Mouse (Mus musculus): ENCODE data around the gene A830018L16Rik. TPM values are rescaled to one million over a fixed set of nuclear protein-coding genes. Genes with fewer than 3 reads are reported as not detected.

The A830018L16Rik gene
- polyA plus RNA-seq, 1 experiment from 2014 or later, result 6.2 TPM

DNA sequence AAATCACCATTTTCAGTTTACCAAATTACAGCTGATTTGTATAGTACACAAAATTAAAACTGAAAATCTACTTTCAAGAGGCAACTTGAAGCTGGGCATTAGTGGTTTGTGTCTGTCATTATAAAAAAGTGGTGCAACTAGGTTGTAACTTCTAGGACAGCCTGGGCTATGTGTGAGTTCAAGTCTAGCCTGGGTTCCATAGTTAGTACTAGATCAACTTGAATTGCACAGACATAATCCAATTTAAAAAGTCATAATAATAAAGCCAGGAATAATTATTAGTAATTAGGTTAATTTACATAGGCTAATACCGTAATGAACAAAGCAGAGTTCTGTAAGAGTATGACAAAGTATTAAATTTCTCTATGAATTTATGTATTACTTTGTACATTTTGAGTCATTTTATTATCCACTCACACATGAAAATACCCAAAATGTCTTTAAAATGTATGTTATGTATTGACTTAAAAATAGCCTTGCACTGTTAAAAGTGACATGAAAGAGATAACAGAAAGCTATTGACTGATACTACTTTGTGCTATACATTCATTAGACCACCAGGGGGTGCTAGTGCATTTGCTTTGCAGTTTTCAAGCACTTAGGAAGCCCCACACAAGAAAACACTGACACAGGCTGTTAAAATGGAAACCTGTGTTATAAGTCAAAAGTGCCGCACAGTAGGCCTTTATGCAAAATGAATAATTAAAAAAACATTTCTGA is 243.6 kb downstream of the A830018L16Rik start:
- Histone ChIP-seq H3K36me3 (no peaks in the 10 kb centered on the region), H3K9me3 (no peaks in the 10 kb centered on the region), H3K4me3 (no peak overlapping the region), H3K4me1 (0 out of 2 replicates have a peak, but pooled peaks cover 4% of the 10 kb centered on the region), H3K4me2 (replicated peaks) (no peak overlapping the region), H3K27ac (no peak overlapping the region), H3K9ac (no peak overlapping the region), H3K27me3 (no peaks in the 10 kb centered on the region)
- no peak for ATAC-seq (ENCODE audit: insufficient number of reproducible peaks, insufficient read depth, low FRiP score, low TSS enrichment)
- 54% methylated on average over 2 of the region's 2 CpGs for WGBS

- ATAC-seq (ENCODE audit: insufficient number of reproducible peaks, insufficient read depth, low FRiP score, low TSS enrichment), result no peak
- Histone ChIP-seq H3K9me3 (no peaks in the 10 kb centered on the region), H3K27me3 (no peaks in the 10 kb centered on the region), H3K27ac (peak overlapping the region; percentile 41; the same call in 1 of the 2 replicates), H3K36me3 (no peaks in the 10 kb centered on the region), H3K4me1 (0 out of 2 replicates have a peak, but pooled peaks cover 4% of the 10 kb centered on the region), H3K4me2 (replicated peaks) (no peak overlapping the region), H3K9ac (no peak overlapping the region), H3K4me3 (no peak overlapping the region)
- WGBS, result 19% methylated on average over 3 of the region's 3 CpGs
Measured at GRCm38 (mm10) chr1:11658061-11658625, 244.2 kb downstream of the A830018L16Rik start.

DNA sequence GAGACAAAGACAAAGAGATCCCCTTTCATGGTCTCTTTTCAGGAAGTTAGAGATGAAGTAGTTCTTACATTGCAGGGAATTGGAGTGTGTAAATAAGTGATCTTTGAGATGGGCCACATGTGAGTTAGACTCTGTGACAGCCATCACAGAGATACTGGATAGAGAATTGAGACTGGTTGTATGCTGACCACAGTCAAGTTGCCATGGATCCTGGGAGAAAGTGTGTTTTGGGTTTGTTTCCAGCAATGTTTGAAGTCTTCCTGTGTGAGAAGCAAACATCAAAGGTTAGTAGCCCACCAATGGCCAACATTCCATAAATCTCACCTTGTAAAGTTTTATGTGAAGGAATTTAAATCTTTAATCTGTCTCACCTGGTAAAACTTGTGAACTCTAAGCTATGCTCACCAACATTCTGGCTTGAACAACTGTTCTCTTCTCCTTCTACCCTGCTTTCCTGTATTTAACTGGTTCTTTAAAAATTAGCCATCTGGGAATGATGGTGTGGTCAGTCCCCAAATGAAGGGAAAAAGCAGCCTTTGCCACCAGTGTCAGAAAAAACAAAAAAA is 330.9 kb downstream of the A830018L16Rik start:
- H3K4me1 ChIP-seq, result no peaks in the 10 kb centered on the region
- H3K27me3 ChIP-seq, result no peaks in the 10 kb centered on the region
- H3K27ac ChIP-seq, result no peak overlapping the region
- no peak overlapping the region for H3K4me3 ChIP-seq
- H3K9me3 ChIP-seq, result no peaks in the 10 kb centered on the region
- H3K36me3 ChIP-seq, result no peaks in the 10 kb centered on the region
- no peak overlapping the region for H3K4me2 ChIP-seq (replicated peaks)
- ATAC-seq (ENCODE audit: insufficient number of reproducible peaks, insufficient read depth, low FRiP score, low TSS enrichment), result no peak
- H3K9ac ChIP-seq, result no peak overlapping the region

DNA sequence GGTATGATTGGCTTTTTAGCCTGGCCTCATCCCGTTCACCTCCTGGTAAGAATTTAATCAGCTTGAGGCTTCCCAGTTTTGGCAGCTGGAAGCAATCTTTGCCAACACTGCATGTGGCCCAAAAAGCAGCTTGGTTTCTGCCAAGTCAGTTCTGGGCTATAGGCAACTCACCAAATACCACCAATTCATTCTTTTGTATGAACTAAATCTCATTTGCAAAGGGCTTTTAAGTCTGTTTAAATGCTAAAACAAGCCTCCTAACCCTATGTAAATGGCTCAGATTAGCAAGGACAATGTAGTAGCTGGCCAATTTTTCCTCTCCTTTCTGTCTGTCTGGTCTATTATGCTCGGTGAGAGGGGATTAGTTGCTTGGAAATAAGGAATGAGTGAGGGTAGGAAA is 334.5 kb downstream of the A830018L16Rik start:
- no peak overlapping the region for H3K27ac ChIP-seq
- H3K4me1 ChIP-seq, result no peaks in the 10 kb centered on the region
- no peaks in the 10 kb centered on the region for H3K36me3 ChIP-seq
- no peaks in the 10 kb centered on the region for H3K9me3 ChIP-seq
- H3K4me2 ChIP-seq (replicated peaks), result no peak overlapping the region
- no peak overlapping the region for H3K9ac ChIP-seq
- H3K4me3 ChIP-seq, result no peak overlapping the region
- no peaks in the 10 kb centered on the region for H3K27me3 ChIP-seq
- no peak for ATAC-seq (ENCODE audit: insufficient number of reproducible peaks, insufficient read depth, low FRiP score, low TSS enrichment)
- WGBS, result 23% methylated on average over 2 of the region's 2 CpGs

DNA sequence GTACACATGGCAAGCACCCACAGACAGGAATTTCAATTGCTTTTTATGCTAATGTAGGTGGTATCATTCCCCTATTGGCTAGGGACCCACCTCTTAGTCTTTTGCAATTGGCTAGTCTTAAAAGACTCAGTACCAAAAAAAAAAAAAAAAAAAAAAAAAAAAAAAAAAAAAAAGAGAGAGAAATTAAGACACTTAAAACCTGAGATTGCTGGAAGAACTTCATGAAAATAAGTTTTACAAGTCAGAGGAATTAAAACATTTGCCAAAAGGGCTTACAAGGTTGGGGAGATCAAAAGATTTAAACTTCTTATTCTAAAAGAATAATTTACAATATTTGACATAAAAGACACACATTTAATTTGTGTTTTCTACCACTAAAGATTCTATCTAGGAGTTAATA is 336.2 kb downstream of the A830018L16Rik start:
- no peaks in the 10 kb centered on the region for H3K9me3 ChIP-seq
- H3K4me1 ChIP-seq, result no peaks in the 10 kb centered on the region
- ATAC-seq (ENCODE audit: insufficient number of reproducible peaks, insufficient read depth, low FRiP score, low TSS enrichment), result no peak
- no peak overlapping the region for H3K9ac ChIP-seq
- no peaks in the 10 kb centered on the region for H3K27me3 ChIP-seq
- H3K4me2 ChIP-seq (replicated peaks), result no peak overlapping the region
- H3K4me3 ChIP-seq, result no peak overlapping the region
- no peaks in the 10 kb centered on the region for H3K36me3 ChIP-seq
- H3K27ac ChIP-seq, result no peak overlapping the region

DNA sequence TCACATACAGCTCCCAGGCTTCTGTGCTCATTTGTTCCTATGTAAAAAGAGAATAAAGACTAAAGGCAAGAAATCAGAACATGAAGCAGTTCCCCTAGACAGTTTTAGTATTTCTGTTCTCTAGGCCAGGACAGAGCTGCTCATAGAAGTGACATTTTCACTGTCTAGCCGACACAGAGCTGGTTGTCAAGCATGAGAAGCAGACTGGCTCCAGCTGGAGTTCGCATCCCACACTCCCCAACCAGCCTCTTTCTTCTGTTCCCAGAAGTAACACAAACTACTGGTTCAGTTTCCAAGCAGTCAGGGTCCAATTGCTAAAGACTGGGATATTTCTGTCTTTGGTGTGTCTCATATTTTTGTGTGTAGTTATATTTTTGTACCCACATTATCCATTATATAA is 336.7 kb downstream of the A830018L16Rik start:
- WGBS, result 61% methylated on average over 2 of the region's 2 CpGs
- Histone ChIP-seq H3K4me2 (replicated peaks) (no peak overlapping the region), H3K27ac (no peak overlapping the region), H3K9me3 (no peaks in the 10 kb centered on the region), H3K9ac (no peak overlapping the region), H3K36me3 (no peaks in the 10 kb centered on the region), H3K4me1 (no peaks in the 10 kb centered on the region), H3K4me3 (no peak overlapping the region), H3K27me3 (no peaks in the 10 kb centered on the region)
- no peak for ATAC-seq (ENCODE audit: insufficient number of reproducible peaks, insufficient read depth, low FRiP score, low TSS enrichment)

DNA sequence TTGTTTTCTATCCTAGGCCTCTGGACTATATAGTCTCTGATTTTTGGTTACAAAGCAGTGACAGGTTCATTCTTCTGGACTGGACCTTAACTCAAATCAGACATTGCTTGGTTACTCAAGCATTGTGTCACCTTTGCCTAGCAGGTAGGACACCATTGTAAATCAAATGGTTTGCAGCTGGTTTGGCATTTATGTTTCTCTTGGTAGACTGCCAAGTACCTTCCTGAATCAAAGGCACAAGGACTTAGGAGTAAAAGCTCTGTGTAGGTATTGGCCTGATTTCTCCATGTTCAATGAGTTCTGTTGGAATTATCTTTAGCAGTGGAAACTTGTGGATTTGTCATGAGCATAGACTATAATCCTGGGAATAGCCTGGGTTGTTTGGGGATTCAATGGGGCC is 338.1 kb downstream of the A830018L16Rik start:
- Histone ChIP-seq H3K36me3 (no peaks in the 10 kb centered on the region), H3K4me2 (replicated peaks) (no peak overlapping the region), H3K27ac (no peak overlapping the region), H3K9ac (no peak overlapping the region), H3K9me3 (no peaks in the 10 kb centered on the region), H3K27me3 (no peaks in the 10 kb centered on the region), H3K4me1 (no peaks in the 10 kb centered on the region), H3K4me3 (no peak overlapping the region)
- no peak for ATAC-seq (ENCODE audit: insufficient number of reproducible peaks, insufficient read depth, low FRiP score, low TSS enrichment)

- WGBS, result 40% methylated on average over 1 of the region's 1 CpGs
- H3K36me3 ChIP-seq, result no peaks in the 10 kb centered on the region
- ATAC-seq (ENCODE audit: insufficient number of reproducible peaks, insufficient read depth, low FRiP score, low TSS enrichment), result no peak
- no peaks in the 10 kb centered on the region for H3K27me3 ChIP-seq
- no peak overlapping the region for H3K4me3 ChIP-seq
- no peak overlapping the region for H3K4me2 ChIP-seq (replicated peaks)
- H3K27ac ChIP-seq, result no peak overlapping the region
- no peak overlapping the region for H3K9ac ChIP-seq
- no peaks in the 10 kb centered on the region for H3K9me3 ChIP-seq
- H3K4me1 ChIP-seq, result no peaks in the 10 kb centered on the region
Measured at GRCm38 (mm10) chr1:11788264-11788663, 374.4 kb downstream of the A830018L16Rik start.

DNA sequence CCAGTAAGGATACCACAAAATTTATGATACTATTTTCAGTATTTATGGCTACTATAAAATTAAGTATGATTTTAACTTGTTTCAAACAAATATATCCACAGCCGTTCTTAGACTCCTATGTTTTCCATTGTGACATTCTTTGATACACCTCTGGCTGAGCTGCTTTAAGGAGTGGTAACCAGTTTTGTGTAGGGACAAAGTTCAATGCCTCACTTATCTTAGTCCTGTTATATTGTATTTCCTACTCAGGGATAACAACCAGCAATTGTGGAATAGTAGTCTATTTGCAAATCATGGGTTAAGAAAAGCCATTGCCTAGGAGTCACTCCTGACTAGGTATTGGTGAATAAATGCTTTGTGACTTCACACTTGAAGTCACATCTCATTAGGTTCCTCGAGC is 378.9 kb downstream of the A830018L16Rik start:
- no peaks in the 10 kb centered on the region for H3K9me3 ChIP-seq
- no peaks in the 10 kb centered on the region for H3K27me3 ChIP-seq
- WGBS, result 80% methylated on average over 2 of the region's 2 CpGs
- no peak overlapping the region for H3K9ac ChIP-seq
- no peak overlapping the region for H3K4me3 ChIP-seq
- no peak for ATAC-seq (ENCODE audit: insufficient number of reproducible peaks, insufficient read depth, low FRiP score, low TSS enrichment)
- no peak overlapping the region for H3K27ac ChIP-seq
- H3K4me2 ChIP-seq (replicated peaks), result no peak overlapping the region
- no peaks in the 10 kb centered on the region for H3K36me3 ChIP-seq
- H3K4me1 ChIP-seq, result no peaks in the 10 kb centered on the region

DNA sequence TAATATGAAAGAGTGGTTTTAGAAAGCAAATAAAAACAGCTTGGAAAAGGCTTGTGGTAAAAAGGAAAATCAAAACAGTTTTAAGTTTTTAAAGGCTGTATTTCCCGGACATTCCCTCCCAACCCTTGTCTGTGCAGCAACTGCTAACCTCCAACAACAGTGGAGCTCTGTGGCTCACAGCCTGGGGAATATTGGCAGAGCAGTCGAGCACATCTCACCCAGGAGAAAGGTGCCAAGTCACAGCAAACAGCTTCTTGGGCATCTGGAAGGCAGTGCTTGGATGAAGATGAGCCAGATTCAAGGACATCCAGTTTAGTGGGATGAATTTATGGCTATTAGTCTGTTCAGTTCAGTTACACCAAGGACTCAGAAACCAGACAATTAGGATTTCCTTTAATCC is 381.8 kb downstream of the A830018L16Rik start:
- H3K4me2 ChIP-seq (replicated peaks), result no peak overlapping the region
- no peak for ATAC-seq (ENCODE audit: insufficient number of reproducible peaks, insufficient read depth, low FRiP score, low TSS enrichment)
- 58% methylated on average over 2 of the region's 2 CpGs for WGBS
- no peak overlapping the region for H3K9ac ChIP-seq
- no peak overlapping the region for H3K4me3 ChIP-seq
- H3K27me3 ChIP-seq, result no peaks in the 10 kb centered on the region
- H3K27ac ChIP-seq, result no peak overlapping the region
- H3K36me3 ChIP-seq, result no peaks in the 10 kb centered on the region
- no peaks in the 10 kb centered on the region for H3K4me1 ChIP-seq
- no peaks in the 10 kb centered on the region for H3K9me3 ChIP-seq

GRCm38 (mm10) chr1:11872847-11873246 is 458.9 kb downstream of the A830018L16Rik start:
- no peak for ATAC-seq (ENCODE audit: insufficient number of reproducible peaks, insufficient read depth, low FRiP score, low TSS enrichment)
- Histone ChIP-seq H3K36me3 (no peaks in the 10 kb centered on the region), H3K27me3 (no peaks in the 10 kb centered on the region), H3K9me3 (no peaks in the 10 kb centered on the region), H3K4me1 (no peaks in the 10 kb centered on the region), H3K4me2 (replicated peaks) (no peak overlapping the region), H3K9ac (no peak overlapping the region), H3K4me3 (no peak overlapping the region), H3K27ac (no peak overlapping the region)
- 49% methylated on average over 4 of the region's 4 CpGs for WGBS

- Histone ChIP-seq H3K9me3 (no peaks in the 10 kb centered on the region), H3K27me3 (no peaks in the 10 kb centered on the region), H3K4me3 (no peak overlapping the region), H3K36me3 (no peaks in the 10 kb centered on the region), H3K4me1 (no peaks in the 10 kb centered on the region), H3K4me2 (replicated peaks) (no peak overlapping the region), H3K9ac (no peak overlapping the region), H3K27ac (no peak overlapping the region)
- no peak for ATAC-seq (ENCODE audit: insufficient number of reproducible peaks, insufficient read depth, low FRiP score, low TSS enrichment)
- 80% methylated on average over 1 of the region's 1 CpGs for WGBS
Measured at GRCm38 (mm10) chr1:11873573-11873972, 459.7 kb downstream of the A830018L16Rik start.

Data from embryonic facial prominence, embryonic 12.5 days (tissue).